Mouse (Mus musculus): Measurements from ENCODE around the gene Abr. TPM values are rescaled to one million over a fixed set of nuclear protein-coding genes. Genes with fewer than 3 reads are reported as not detected.

The Abr gene
- total RNA-seq, 2 experiments from 2014 or later, result 40.6 to 41.5 TPM

DNA sequence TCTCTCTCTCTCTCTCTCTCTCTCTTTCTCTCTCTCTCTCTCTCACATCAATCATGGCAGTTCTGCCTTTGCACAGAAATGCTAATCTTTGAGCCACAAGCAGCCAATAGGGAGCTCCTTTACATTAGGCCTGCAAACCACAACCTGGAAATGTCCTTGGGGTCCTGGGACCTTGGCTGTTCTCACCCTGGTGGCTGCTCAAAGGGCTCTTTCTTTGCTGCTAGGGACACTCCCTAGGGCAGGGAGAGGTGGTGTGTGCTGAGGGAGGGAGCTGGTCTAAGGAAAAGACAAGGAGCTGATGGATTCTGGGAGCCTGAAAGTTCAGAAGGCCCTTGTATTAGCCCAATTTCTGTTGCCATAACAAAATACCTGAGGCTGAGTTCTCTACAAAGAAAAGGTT is 251.6 kb downstream of the Abr start:
- no peak for DNase-seq

Other genes with a start within 250 kb of the Abr start
- gene Nxn, start 223.2 kb downstream of the Abr start, total RNA-seq (2021), result 10 to 100 TPM; 17.2 to 20.5 TPM
- 10 to 100 TPM; 38.9 to 48.2 TPM for gene Timm22, start 215.4 kb downstream of the Abr start, total RNA-seq (2021)
- not detected for gene Bhlha9, start 50.2 kb upstream of the Abr start, total RNA-seq (2021)
- gene Trarg1, start 57.5 kb upstream of the Abr start, total RNA-seq (2021), result 1 to 10 TPM; 1.5 to 1.7 TPM
- 10 to 100 TPM; 34.9 to 37.0 TPM for gene Gosr1, start 141.3 kb upstream of the Abr start, total RNA-seq (2021)
- gene Cpd, start 224.7 kb upstream of the Abr start, total RNA-seq (2021), result 10 to 100 TPM; 66.0 to 66.4 TPM

Data from heart, postnatal 4 days (tissue).